ENCODE assay signal across 30 mouse cellular contexts in genomic region chr13:110231086-110231688, GRCm38 (mm10). TPM values are rescaled to one million over a fixed set of nuclear protein-coding genes. Genes with fewer than 3 reads are reported as not detected.
DNase-seq lines count a peak whose midpoint lies in the region; ATAC-seq lines count a peak whose summit lies in the region.
"Had no signal": no experiment of that assay in that cellular context is flagged by ENCODE, and none has a peak within 500 bp of the region (broad histone marks: within the 10 kb centered on the region; RNA-seq: fewer than 3 reads in every experiment).

No protein-coding gene starts in this region.

- ATAC-seq in hindbrain, embryonic 13.5 days (ENCODE audit: low FRiP score): no peak
- ATAC-seq in neural tube, embryonic 13.5 days (ENCODE audit: low read depth): 0 out of 2 replicates have a peak, but pooled peaks have one; percentile 32
- 0 out of 2 replicates have a peak, but pooled peaks have one; percentile 54 for ATAC-seq in hindbrain, embryonic 16.5 days
- ATAC-seq: activated CD4-positive, CD25-positive, alpha-beta regulatory T cell, adult 4 months; forebrain, embryonic 13.5 days; intestine, embryonic 16.5 days had no signal

- no peaks in the 10 kb centered on the region for H3K9me3 ChIP-seq in hindbrain, embryonic 13.5 days
- no peaks in the 10 kb centered on the region for H3K9me3 ChIP-seq in hindbrain, embryonic 10.5 days
- no peaks in the 10 kb centered on the region for H3K9me3 ChIP-seq in neural tube, embryonic 13.5 days
- H3K9me3 ChIP-seq in hindbrain, embryonic 16.5 days (ENCODE audit: control insufficient read depth, low read length): no peaks in the 10 kb centered on the region
- H3K9me3 ChIP-seq: forebrain, embryonic 13.5 days; heart, embryonic 13.5 days; limb, embryonic 10.5 days; limb, embryonic 15.5 days; liver, embryonic 13.5 days; midbrain, embryonic 12.5 days; neural tube, embryonic 12.5 days had no signal

- H3K4me3 ChIP-seq in hindbrain, embryonic 13.5 days: no peak overlapping the region
- H3K4me3 ChIP-seq in hindbrain, embryonic 10.5 days: no peak overlapping the region
- H3K4me3 ChIP-seq in neural tube, embryonic 13.5 days: no peak overlapping the region
- H3K4me3 ChIP-seq in hindbrain, embryonic 16.5 days (ENCODE audit: low read length): no peak overlapping the region
- H3K4me3 ChIP-seq: forebrain, embryonic 13.5 days; heart, embryonic 13.5 days; limb, embryonic 10.5 days; limb, embryonic 15.5 days; liver, embryonic 13.5 days; midbrain, embryonic 12.5 days; neural tube, embryonic 12.5 days had no signal

- peak overlapping the region; percentile 44 for H3K27ac ChIP-seq in hindbrain, embryonic 13.5 days
- H3K27ac ChIP-seq in hindbrain, embryonic 10.5 days: no peak overlapping the region
- H3K27ac ChIP-seq in neural tube, embryonic 13.5 days (replicated peaks): peak overlapping the region; percentile 7
- 0 out of 2 replicates have a peak overlapping the region, but pooled peaks have one; percentile 51 for H3K27ac ChIP-seq in hindbrain, embryonic 16.5 days (ENCODE audit: low read depth, low read length)
- H3K27ac ChIP-seq: forebrain, embryonic 13.5 days; heart, embryonic 13.5 days; limb, embryonic 10.5 days; limb, embryonic 15.5 days; liver, embryonic 13.5 days; midbrain, embryonic 12.5 days; neural tube, embryonic 12.5 days had no signal

- 53% methylated on average over 5 of the region's 5 CpGs for WGBS in hindbrain, embryonic 13.5 days
- WGBS in hindbrain, embryonic 10.5 days: 92% methylated on average over 5 of the region's 5 CpGs
- 55% methylated on average over 5 of the region's 5 CpGs for WGBS in neural tube, embryonic 13.5 days
- WGBS in hindbrain, embryonic 16.5 days: 51% methylated on average over 5 of the region's 5 CpGs

- H3K36me3 ChIP-seq in hindbrain, embryonic 13.5 days: peaks cover 5% of the 10 kb centered on the region
- H3K36me3 ChIP-seq in hindbrain, embryonic 10.5 days: no peaks in the 10 kb centered on the region
- H3K36me3 ChIP-seq in neural tube, embryonic 13.5 days: peaks cover 6% of the 10 kb centered on the region; the same call in 1 of the 2 replicates
- H3K36me3 ChIP-seq in hindbrain, embryonic 16.5 days (ENCODE audit: control insufficient read depth, insufficient read depth, low read length): no peaks in the 10 kb centered on the region; the same call in 1 of the 2 replicates
- H3K36me3 ChIP-seq: heart, embryonic 13.5 days; limb, embryonic 10.5 days; limb, embryonic 15.5 days; liver, embryonic 13.5 days had no signal

- DNase-seq in hindbrain, embryonic 10.5 days (ENCODE audit: low spot score): no peak
- no peak for DNase-seq in neural tube, embryonic 10.5 days (ENCODE audit: extremely low spot score, low spot score)
- DNase-seq in kidney, postnatal 25 days: no peak
- DNase-seq in retina, postnatal 1 day: no peak
- DNase-seq: adrenal gland, adult 2 months; B cell, adult 2 months; cerebellum, adult 11 months; cerebellum, postnatal 36 days; gastrocnemius, postnatal 10 days; heart, postnatal 10 days; kidney, adult 8-10 months; kidney, postnatal 10 days; layer of hippocampus, adult 9-11 months; liver, embryonic 13.5 days; lung, adult 2 months; lung, postnatal 14 days; right cerebral cortex, adult 18-20 months; spleen, adult 18-20 months; thymus, postnatal 14 days had no signal

- no peak overlapping the region for H3K4me2 ChIP-seq in hindbrain, embryonic 13.5 days
- H3K4me2 ChIP-seq in neural tube, embryonic 13.5 days: no peak overlapping the region
- no peak overlapping the region for H3K4me2 ChIP-seq in hindbrain, embryonic 16.5 days (ENCODE audit: low read length)
- H3K4me2 ChIP-seq: forebrain, embryonic 13.5 days; heart, embryonic 13.5 days; limb, embryonic 15.5 days; liver, embryonic 13.5 days; midbrain, embryonic 12.5 days; neural tube, embryonic 12.5 days had no signal

- H3K4me1 ChIP-seq in hindbrain, embryonic 13.5 days (replicated peaks): peaks cover 26% of the 10 kb centered on the region
- H3K4me1 ChIP-seq in hindbrain, embryonic 10.5 days (replicated peaks): peaks cover 4% of the 10 kb centered on the region
- H3K4me1 ChIP-seq in neural tube, embryonic 13.5 days (replicated peaks): peaks cover 23% of the 10 kb centered on the region
- H3K4me1 ChIP-seq in hindbrain, embryonic 16.5 days (ENCODE audit: control insufficient read depth, insufficient read depth, low read depth, low read length): peaks cover 4% of the 10 kb centered on the region; the same call in 1 of the 2 replicates
- H3K4me1 ChIP-seq: limb, embryonic 15.5 days; liver, embryonic 13.5 days had no signal

- no peak overlapping the region for H3K9ac ChIP-seq in hindbrain, embryonic 13.5 days
- no peak overlapping the region for H3K9ac ChIP-seq in neural tube, embryonic 13.5 days
- H3K9ac ChIP-seq in hindbrain, embryonic 16.5 days (ENCODE audit: low read depth, low read length): no peak overlapping the region
- H3K9ac ChIP-seq: forebrain, embryonic 13.5 days; heart, embryonic 13.5 days; limb, embryonic 15.5 days; liver, embryonic 13.5 days; midbrain, embryonic 12.5 days; neural tube, embryonic 12.5 days had no signal

- no peaks in the 10 kb centered on the region for H3K27me3 ChIP-seq in hindbrain, embryonic 13.5 days
- H3K27me3 ChIP-seq in hindbrain, embryonic 10.5 days (ENCODE audit: insufficient read depth, poor library complexity, severe bottlenecking): no peaks in the 10 kb centered on the region
- H3K27me3 ChIP-seq in neural tube, embryonic 13.5 days: no peaks in the 10 kb centered on the region
- no peaks in the 10 kb centered on the region for H3K27me3 ChIP-seq in hindbrain, embryonic 16.5 days (replicated peaks; ENCODE audit: control insufficient read depth, insufficient read depth, low read length)
- H3K27me3 ChIP-seq: forebrain, embryonic 13.5 days; heart, embryonic 13.5 days; limb, embryonic 15.5 days; liver, embryonic 13.5 days; midbrain, embryonic 12.5 days; neural tube, embryonic 12.5 days had no signal

RNA-seq across cellular contexts. Expression of gene Rab3c, which starts 49.6 kb away (rescaled TPM):
- polyA plus RNA-seq in hindbrain, embryonic 13.5 days (2015; fragmentation: Nextera tagmentation; extraction: Ambion mirVana): 208 and 212 TPM in 2 replicates
- 10.1 and 35.5 TPM in 2 replicates for polyA plus RNA-seq in hindbrain, embryonic 10.5 days (2016; fragmentation: Nextera tagmentation; extraction: Ambion mirVana)
- 174 and 176 TPM in 2 replicates for polyA plus RNA-seq in neural tube, embryonic 13.5 days (2015; fragmentation: Nextera tagmentation; extraction: Ambion mirVana)
- polyA plus RNA-seq in hindbrain, embryonic 16.5 days (2015; fragmentation: Nextera tagmentation; extraction: Ambion mirVana): 192 and 206 TPM in 2 replicates
- polyA plus RNA-seq: activated CD4-positive, CD25-positive, alpha-beta regulatory T cell, adult 4 months had no signal
